Mouse (Mus musculus) liver, embryonic 11.5 days (tissue): Measurements from ENCODE around the gene Mgat5. TPM values are rescaled to one million over a fixed set of nuclear protein-coding genes. Genes with fewer than 3 reads are reported as not detected.

Experiments
- ATAC-seq: fragments of 200-750 bp; cut with Nextera tagmentation; replicated peaks from 2 replicates; pipeline ENCODE4 v1.8.0; 2017; ENCODE audit warnings: moderate number of reproducible peaks, mild to moderate bottlenecking, moderate TSS enrichment, moderate library complexity; ENCODE audit not compliant: low FRiP score
- DNase-seq: peaks from one replicate; pipeline ENCODE4 v3.0.0-alpha.2; 2017; ENCODE audit warnings: low spot score
- H3K27ac ChIP-seq: fragments of 300-500 bp; sonication (generic); 2 replicates; pipeline ENCODE4 v1.5.1; 2014; ENCODE audit warnings: mild to moderate bottlenecking, low read depth, low read length, control low read depth
- H3K27me3 ChIP-seq: fragments of 300-500 bp; sonication (generic); replicated peaks from 2 replicates; pipeline ENCODE4 v1.6.1; 2014; ENCODE audit warnings: low read length, mixed read lengths; ENCODE audit not compliant: control insufficient read depth, insufficient read depth
- H3K36me3 ChIP-seq: fragments of 300-500 bp; sonication (generic); 2 replicates; pipeline ENCODE4 v1.6.1; 2014; ENCODE audit warnings: mild to moderate bottlenecking, low read length, moderate library complexity, mixed read lengths; ENCODE audit not compliant: control insufficient read depth, insufficient read depth
- H3K4me1 ChIP-seq: fragments of 300-500 bp; sonication (generic); replicated peaks from 2 replicates; pipeline ENCODE4 v1.6.1; 2014; ENCODE audit warnings: low read length, mixed read lengths; ENCODE audit not compliant: control insufficient read depth, insufficient read depth
- H3K4me2 ChIP-seq: fragments of 300-500 bp; sonication (generic); 2 replicates; pipeline ENCODE4 v1.6.1; 2014; ENCODE audit warnings: mild to moderate bottlenecking, control low read depth, moderate library complexity
- H3K4me3 ChIP-seq: fragments of 300-500 bp; sonication (generic); 2 replicates; pipeline ENCODE4 v1.5.1; 2014; ENCODE audit warnings: low read depth, low read length, control low read depth
- H3K9ac ChIP-seq: fragments of 300-500 bp; sonication (generic); 2 replicates; pipeline ENCODE4 v1.6.1; 2014; ENCODE audit warnings: low read depth, low read length, control low read depth
- H3K9me3 ChIP-seq: fragments of 300-500 bp; sonication (generic); 2 replicates; pipeline ENCODE4 v1.6.1; 2016; ENCODE audit warnings: low read length, inconsistent platforms, mixed read lengths; ENCODE audit not compliant: control insufficient read depth
- WGBS: fragments of 180-500 bp; shearing (Covaris S2); extraction: QIAGEN DNeasy Blood & Tissue Kit; methylation state at CpG from one replicate; pipeline ENCODE4 v1.1.7; 2014; 5-methylcytosine and 5-hydroxymethylcytosine counted together
- polyA plus RNA-seq: library from polyadenylated mRNA; unstranded; fragments of >200 nt; fragmentation: Nextera tagmentation; extraction: Ambion mirVana; gene quantifications from 2 replicates; pipeline ENCODE4 v1.2.1, GENCODE M21; 2014

The Mgat5 gene
- polyA plus RNA-seq, 1 experiment from 2014 or later: 2.3 TPM

- Histone ChIP-seq H3K27me3 (no peaks in the 10 kb centered on the region), H3K4me3 (no peak overlapping the region), H3K27ac (no peak overlapping the region), H3K4me2 (no peak overlapping the region), H3K4me1 (no peaks in the 10 kb centered on the region; the same call in 1 of the 2 replicates), H3K36me3 (no peaks in the 10 kb centered on the region), H3K9ac (no peak overlapping the region), H3K9me3 (no peaks in the 10 kb centered on the region)
- ATAC-seq: no peak
- DNase-seq: no peak
- 73% methylated on average over 12 of the region's 12 CpGs for WGBS
Observed at GRCm38 (mm10) chr1:127396569-127397349, 191.9 kb downstream of the Mgat5 start.

GRCm38 (mm10) chr1:127397396-127397795 is 192.6 kb downstream of the Mgat5 start:
- no peak overlapping the region for H3K4me3 ChIP-seq
- H3K9me3 ChIP-seq: no peaks in the 10 kb centered on the region
- no peak overlapping the region for H3K27ac ChIP-seq
- ATAC-seq (no peak), DNase-seq (no peak)
- H3K4me1 ChIP-seq: no peaks in the 10 kb centered on the region; the same call in 1 of the 2 replicates
- WGBS: 83% methylated on average over 13 of the region's 13 CpGs
- H3K27me3 ChIP-seq: no peaks in the 10 kb centered on the region
- H3K36me3 ChIP-seq: no peaks in the 10 kb centered on the region
- H3K9ac ChIP-seq: no peak overlapping the region
- no peak overlapping the region for H3K4me2 ChIP-seq

- WGBS: 87% methylated on average over 5 of the region's 5 CpGs
- ATAC-seq: no peak
- H3K27ac ChIP-seq: no peak overlapping the region
Observed at GRCm38 (mm10) chr1:127398186-127398585, 193.4 kb downstream of the Mgat5 start.

GRCm38 (mm10) chr1:127400198-127400597 is 195.4 kb downstream of the Mgat5 start:
- Histone ChIP-seq H3K4me2 (no peak overlapping the region), H3K9ac (no peak overlapping the region), H3K4me3 (no peak overlapping the region), H3K27ac (no peak overlapping the region), H3K9me3 (no peaks in the 10 kb centered on the region), H3K27me3 (no peaks in the 10 kb centered on the region), H3K36me3 (no peaks in the 10 kb centered on the region), H3K4me1 (no peaks in the 10 kb centered on the region; the same call in 1 of the 2 replicates)
- DNase-seq (no peak), ATAC-seq (no peak)
- 67% methylated on average over 2 of the region's 2 CpGs for WGBS

More at GRCm38 (mm10) chr1:127398186-127398585, 193.4 kb downstream of the Mgat5 start:
- Histone ChIP-seq H3K4me2 (no peak overlapping the region), H3K9ac (no peak overlapping the region), H3K36me3 (no peaks in the 10 kb centered on the region), H3K9me3 (no peaks in the 10 kb centered on the region), H3K27me3 (no peaks in the 10 kb centered on the region), H3K4me1 (no peaks in the 10 kb centered on the region; the same call in 1 of the 2 replicates), H3K4me3 (no peak overlapping the region)
- no peak for DNase-seq

GRCm38 (mm10) chr1:127400666-127401065 is 195.9 kb downstream of the Mgat5 start:
- Histone ChIP-seq H3K4me2 (no peak overlapping the region), H3K9me3 (no peaks in the 10 kb centered on the region), H3K36me3 (no peaks in the 10 kb centered on the region), H3K4me1 (no peaks in the 10 kb centered on the region; the same call in 1 of the 2 replicates), H3K27me3 (no peaks in the 10 kb centered on the region), H3K9ac (no peak overlapping the region), H3K4me3 (no peak overlapping the region), H3K27ac (no peak overlapping the region)
- ATAC-seq (no peak), DNase-seq (no peak)
- 72% methylated on average over 6 of the region's 6 CpGs for WGBS

- DNase-seq: no peak
- Histone ChIP-seq H3K4me2 (no peak overlapping the region), H3K36me3 (no peaks in the 10 kb centered on the region), H3K9ac (no peak overlapping the region), H3K4me3 (no peak overlapping the region), H3K9me3 (no peaks in the 10 kb centered on the region), H3K27me3 (no peaks in the 10 kb centered on the region), H3K4me1 (peaks cover 5% of the 10 kb centered on the region; the same call in 1 of the 2 replicates), H3K27ac (no peak overlapping the region)
- WGBS: 72% methylated on average over 3 of the region's 3 CpGs
- ATAC-seq: no peak
Observed at GRCm38 (mm10) chr1:127404655-127405054, 199.8 kb downstream of the Mgat5 start.

- no peaks in the 10 kb centered on the region for H3K27me3 ChIP-seq
- 61% methylated on average over 2 of the region's 2 CpGs for WGBS
- H3K9me3 ChIP-seq: no peaks in the 10 kb centered on the region
- H3K4me1 ChIP-seq: peaks cover 5% of the 10 kb centered on the region; the same call in 1 of the 2 replicates
- H3K4me2 ChIP-seq: no peak overlapping the region
- H3K4me3 ChIP-seq: no peak overlapping the region
- no peak overlapping the region for H3K27ac ChIP-seq
- ATAC-seq (peak; percentile 72), DNase-seq (no peak)
- no peaks in the 10 kb centered on the region for H3K36me3 ChIP-seq
- no peak overlapping the region for H3K9ac ChIP-seq
Observed at GRCm38 (mm10) chr1:127408957-127409423, 204.2 kb downstream of the Mgat5 start.

GRCm38 (mm10) chr1:127409512-127409911 is 204.7 kb downstream of the Mgat5 start:
- no peak overlapping the region for H3K27ac ChIP-seq
- no peak overlapping the region for H3K9ac ChIP-seq
- H3K36me3 ChIP-seq: no peaks in the 10 kb centered on the region
- ATAC-seq: peak; percentile 43
- H3K9me3 ChIP-seq: no peaks in the 10 kb centered on the region
- H3K4me3 ChIP-seq: no peak overlapping the region
- peaks cover 5% of the 10 kb centered on the region; the same call in 1 of the 2 replicates for H3K4me1 ChIP-seq
- no peak overlapping the region for H3K4me2 ChIP-seq
- WGBS: 27% methylated on average over 5 of the region's 5 CpGs
- DNase-seq: no peak
- H3K27me3 ChIP-seq: no peaks in the 10 kb centered on the region

- Histone ChIP-seq H3K4me3 (no peak overlapping the region), H3K36me3 (no peaks in the 10 kb centered on the region), H3K9me3 (no peaks in the 10 kb centered on the region), H3K4me1 (peaks cover under 1% of the 10 kb centered on the region; the same call in 1 of the 2 replicates), H3K4me2 (no peak overlapping the region), H3K27me3 (no peaks in the 10 kb centered on the region), H3K27ac (no peak overlapping the region), H3K9ac (no peak overlapping the region)
- no peak for DNase-seq
- ATAC-seq: no peak
- 87% methylated on average over 7 of the region's 7 CpGs for WGBS
Observed at GRCm38 (mm10) chr1:127414500-127414899, 209.7 kb downstream of the Mgat5 start.
